Mouse (Mus musculus) layer of hippocampus, adult 18-20 months (tissue): ENCODE results near the gene Golga5. TPM values are rescaled to one million over a fixed set of nuclear protein-coding genes. Genes with fewer than 3 reads are reported as not detected.

Experiments
- DNase-seq, 2 experiments: peaks; one replicate each; pipeline ENCODE4 v3.0.0; 2022; ENCODE audit warnings: low spot score in 2 of 2
- total RNA-seq, 2 experiments: library from RNA; stranded (reverse); gene quantifications; 2 replicates each; pipeline ENCODE4 v1.2.3; 2021

The Golga5 gene
- total RNA-seq, 2 experiments from 2014 or later, result 25.1 to 28.0 TPM

- no peak for DNase-seq
These were observed 36.3 kb downstream of the Golga5 start for GRCm38 (mm10) chr12:102505131-102505713.

DNA sequence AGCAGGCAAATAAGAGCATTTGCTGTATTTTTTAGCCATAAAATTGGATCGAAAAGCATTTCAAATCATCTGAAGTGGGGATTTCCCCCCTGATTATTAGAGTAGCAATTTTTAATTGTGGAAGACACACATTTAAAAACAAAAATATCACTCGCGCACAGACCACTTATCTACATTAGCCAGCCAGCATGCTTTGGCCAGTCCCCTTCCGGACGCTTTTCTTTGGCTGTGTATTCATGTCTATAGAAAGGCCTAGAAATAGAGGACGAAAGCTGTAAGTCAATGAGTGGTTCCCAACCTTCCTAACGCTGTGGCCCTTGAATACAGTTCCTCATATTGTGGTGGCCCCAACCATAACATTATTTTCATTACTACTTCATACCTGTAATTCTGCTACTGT is 37.0 kb downstream of the Golga5 start:
- no peak for DNase-seq

- no peak for DNase-seq
These were observed 42.4 kb downstream of the Golga5 start for GRCm38 (mm10) chr12:102511363-102511762.

DNA sequence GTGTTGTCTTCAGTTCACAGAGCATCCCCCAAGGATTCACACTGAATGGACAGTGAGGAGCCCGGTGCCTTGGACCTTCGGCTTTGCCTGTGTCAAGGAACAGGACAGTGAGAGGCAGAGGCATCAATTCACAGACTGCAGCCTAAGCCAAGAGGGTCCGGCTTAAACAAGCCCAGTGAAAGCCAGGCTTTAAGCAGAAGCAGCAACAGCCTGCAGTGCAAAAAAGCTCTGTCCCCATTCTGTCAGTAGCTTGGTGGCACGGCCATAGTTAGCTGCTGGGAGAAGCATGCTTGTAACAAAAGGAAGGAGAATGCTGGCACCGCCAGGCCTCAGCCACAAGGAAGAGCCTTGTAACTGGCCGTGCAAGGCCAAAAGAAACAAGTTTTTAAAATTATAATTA is 45.2 kb downstream of the Golga5 start:
- DNase-seq, result no peak

- no peak for DNase-seq
These were observed 45.8 kb downstream of the Golga5 start for GRCm38 (mm10) chr12:102514751-102515150.

DNA sequence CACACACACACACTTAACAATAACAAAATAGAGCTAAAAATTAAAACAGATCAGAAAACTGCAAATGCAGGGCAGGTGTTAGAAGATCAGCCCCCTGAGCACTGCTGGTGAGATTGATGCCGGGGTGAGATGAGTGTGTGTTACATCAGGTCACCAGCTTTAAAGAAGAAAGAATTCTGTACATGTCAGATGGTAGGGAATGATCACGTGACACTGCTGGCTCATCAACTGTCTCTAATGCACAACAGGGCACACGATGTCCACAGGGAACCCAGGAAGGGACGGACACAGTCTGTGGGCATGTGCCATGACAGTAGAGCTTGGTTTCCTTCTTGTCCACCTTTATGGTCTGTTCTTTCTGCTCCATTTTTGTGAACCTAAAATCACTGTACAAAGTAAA is 47.2 kb downstream of the Golga5 start:
- DNase-seq, result no peak

DNA sequence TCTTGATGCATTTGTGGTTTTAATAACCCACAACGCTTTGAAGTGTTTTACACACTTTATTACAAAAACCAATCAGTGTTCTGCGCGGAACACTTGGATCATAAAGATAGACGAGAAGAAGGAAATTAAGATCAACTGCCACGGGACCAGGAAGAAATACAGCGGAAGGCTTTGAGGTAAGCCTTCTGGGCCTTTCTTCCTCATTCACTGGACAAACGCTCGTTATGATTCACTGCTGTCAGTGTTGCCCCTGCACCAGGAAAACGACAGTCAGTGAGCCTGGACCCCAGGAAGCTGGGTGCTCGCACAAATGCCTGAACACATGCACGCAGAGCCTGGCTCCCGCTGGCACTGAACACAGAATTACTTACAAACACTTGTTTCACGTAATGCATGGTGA is 48.7 kb downstream of the Golga5 start:
- DNase-seq, result no peak

GRCm38 (mm10) chr12:102519929-102520720 is 51.2 kb downstream of the Golga5 start:
- DNase-seq, result no peak

GRCm38 (mm10) chr12:102521777-102522319 is 52.9 kb downstream of the Golga5 start:
- DNase-seq, result no peak

DNA sequence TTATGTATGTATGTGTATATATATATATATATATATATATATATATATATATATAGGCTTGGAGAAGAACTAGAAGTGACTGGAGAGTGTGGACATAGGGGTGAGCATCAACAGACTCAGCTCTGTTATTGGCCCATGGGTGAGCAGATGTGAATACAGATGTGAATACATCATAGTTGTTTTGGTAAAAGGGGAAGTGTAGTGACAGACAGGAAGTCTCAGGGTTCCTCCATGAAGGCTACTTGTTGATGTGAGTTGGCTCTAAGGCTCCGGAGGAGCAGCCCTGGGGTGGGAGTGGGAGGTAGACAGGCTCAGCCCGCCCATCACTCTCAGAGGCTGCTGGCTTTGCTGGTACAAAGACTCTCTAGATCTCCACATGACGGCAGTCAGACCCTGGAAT is 55.3 kb downstream of the Golga5 start:
- no peak for DNase-seq

DNA sequence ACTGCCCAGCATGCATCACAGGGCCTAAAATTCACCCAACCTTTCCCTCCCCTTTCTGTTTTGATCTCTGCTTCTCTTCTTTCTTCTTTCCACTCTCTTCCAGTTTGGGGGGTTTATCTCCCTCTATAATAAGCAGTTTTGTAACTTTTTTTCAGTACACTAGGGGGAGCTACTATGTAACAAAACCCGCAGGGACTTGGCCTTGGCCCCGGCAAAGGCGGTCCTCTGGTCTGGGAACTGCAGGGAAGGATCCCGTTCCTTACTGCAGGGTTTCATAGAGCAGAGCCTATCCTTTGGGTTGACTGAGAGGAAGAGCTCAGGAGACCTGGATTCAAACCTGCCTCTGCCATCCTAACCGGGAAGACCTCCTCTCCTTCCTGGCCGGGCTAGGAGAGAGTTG is 55.8 kb downstream of the Golga5 start:
- DNase-seq, result peak in 1 of 2 experiments; percentile 32

DNA sequence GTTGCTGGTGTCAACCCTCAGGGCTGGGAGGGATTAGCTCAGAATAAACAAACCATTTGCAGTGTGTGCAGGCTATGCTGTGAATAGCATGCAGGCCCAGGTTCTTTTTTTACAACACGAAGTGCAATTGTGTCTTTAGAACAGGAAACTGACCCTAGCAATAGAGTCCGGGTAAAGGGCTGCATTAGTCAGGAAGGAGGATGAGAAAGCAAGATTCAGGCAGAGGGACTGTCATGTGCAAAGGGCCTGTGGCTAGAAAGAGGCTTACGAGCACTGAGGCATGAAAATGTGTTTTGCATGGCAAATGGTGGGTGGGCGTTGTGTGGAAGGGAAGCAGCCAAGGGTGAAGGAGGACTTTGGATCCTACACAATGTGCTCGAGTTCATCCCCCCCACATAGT is 59.1 kb downstream of the Golga5 start:
- DNase-seq, result no peak

- no peak for DNase-seq
These were observed 66.9 kb downstream of the Golga5 start for GRCm38 (mm10) chr12:102535796-102536195.

- no peak for DNase-seq
These were observed 71.3 kb downstream of the Golga5 start for GRCm38 (mm10) chr12:102540278-102540677.

GRCm38 (mm10) chr12:102541168-102541567 is 72.2 kb downstream of the Golga5 start:
- no peak for DNase-seq

GRCm38 (mm10) chr12:102545122-102545521 is 76.2 kb downstream of the Golga5 start:
- no peak for DNase-seq

Other genes starting within 250 kb of the Golga5 start
- 1 to 10 TPM; 3.0 to 3.3 TPM for gene Rin3, start 186.1 kb upstream of the Golga5 start, total RNA-seq
- gene Lgmn, start 29.3 kb upstream of the Golga5 start, total RNA-seq, result 10 to 100 TPM; 83.6 to 85.4 TPM
- 100 to 1,000 TPM; 123 to 138 TPM for gene Chga, start 85.8 kb downstream of the Golga5 start, total RNA-seq
- gene Itpk1, start 235.8 kb downstream of the Golga5 start, total RNA-seq, result 10 to 100 TPM; 69.2 to 70.5 TPM